Mouse (Mus musculus) mouse trophoblast stem cell (cell line): Measurements from ENCODE around the gene Dus2.
"Not testable (repeated sequence)": the region's sequence is repeated elsewhere in the genome, so short reads cannot be mapped to it uniquely, and the experiment has no call there.

Source experiments
- in situ Hi-C, 2 experiments: fragments of 300-500 bp; cut with MseI, MboI; formaldehyde crosslinking; loops; 2 replicates in 1 of 2; 3 replicates in 1 of 2; pipeline ENCODE4 v1.15.1; 2025

The Dus2 gene

GRCm38 (mm10) chr8:105990856-105991387, at the start of gene Dus2:
TSS of gene Dus2 (plus strand) at chr8:105991337.
- in situ Hi-C loops, result no loop called here

GRCm38 (mm10) chr8:105942026-105942425, 49.1 kb upstream of the Dus2 start:
- in situ Hi-C loops, result no loop called here

- in situ Hi-C loops, result no loop called here
These were observed 48.6 kb upstream of the Dus2 start for GRCm38 (mm10) chr8:105942542-105942941.

- in situ Hi-C loops, result no loop called here
These were observed 47.8 kb upstream of the Dus2 start, which contains the start of gene Lcat for GRCm38 (mm10) chr8:105943321-105943739. TSS of gene Lcat (minus strand) at chr8:105943382.

GRCm38 (mm10) chr8:105949350-105949749, 41.8 kb upstream of the Dus2 start:
- in situ Hi-C loops, result no loop called here

- in situ Hi-C loops, result no loop called here
These were observed 40.0 kb upstream of the Dus2 start for GRCm38 (mm10) chr8:105951057-105951659.

- in situ Hi-C loops, result no loop called here
These were observed 34.6 kb upstream of the Dus2 start for GRCm38 (mm10) chr8:105956556-105956955.

- in situ Hi-C loops, result no loop called here
These were observed 33.3 kb upstream of the Dus2 start for GRCm38 (mm10) chr8:105957813-105958212.

GRCm38 (mm10) chr8:105959350-105959749, 31.8 kb upstream of the Dus2 start:
- in situ Hi-C loops, result no loop called here

GRCm38 (mm10) chr8:105961101-105961500, 30.0 kb upstream of the Dus2 start:
- in situ Hi-C loops, result no loop called here

- in situ Hi-C loops, result no loop called here
These were observed 29.6 kb upstream of the Dus2 start for GRCm38 (mm10) chr8:105961536-105961935.

GRCm38 (mm10) chr8:105964506-105965265, 26.5 kb upstream of the Dus2 start:
- in situ Hi-C loops, result no loop called here

GRCm38 (mm10) chr8:105965266-105965904, 25.8 kb upstream of the Dus2 start:
- in situ Hi-C loops, result no loop called here

GRCm38 (mm10) chr8:105965905-105966341, 25.2 kb upstream of the Dus2 start, which contains the start of gene Slc12a4:
TSS of gene Slc12a4 (minus strand) at chr8:105966097.
- in situ Hi-C loops, result no loop called here

- in situ Hi-C loops, result no loop called here
These were observed 24.3 kb upstream of the Dus2 start for GRCm38 (mm10) chr8:105966692-105967311.

- in situ Hi-C loops, result no loop called here
These were observed 21.8 kb upstream of the Dus2 start for GRCm38 (mm10) chr8:105969367-105969766.

GRCm38 (mm10) chr8:105971019-105971720, 20.0 kb upstream of the Dus2 start:
- in situ Hi-C loops, result no loop called here

GRCm38 (mm10) chr8:105975363-105975762, 15.8 kb upstream of the Dus2 start:
- in situ Hi-C loops, result no loop called here

- in situ Hi-C loops, result no loop called here
These were observed 11.8 kb upstream of the Dus2 start, which contains the start of gene Dpep3 for GRCm38 (mm10) chr8:105979325-105979724. TSS of gene Dpep3 (minus strand) at chr8:105979429.

- in situ Hi-C loops, result no loop called here
These were observed 10.0 kb upstream of the Dus2 start for GRCm38 (mm10) chr8:105981146-105981545.

GRCm38 (mm10) chr8:105983406-105983805, 7.7 kb upstream of the Dus2 start:
- in situ Hi-C loops, result not testable (repeated sequence)
